Mouse (Mus musculus) thymus, postnatal 36 days (tissue): ENCODE measurements around the gene Ruvbl1.

Experiments used
- DNase-seq, 2 experiments: peaks; one replicate each; pipeline ENCODE4 v3.0.0; 2022; ENCODE audit warnings: mixed read lengths in 2 of 2

Gene Ruvbl1

GRCm38 (mm10) chr6:88465181-88465920 is at the start of gene Ruvbl1:
Ruvbl1 (plus strand) TSS chr6:88465409.
- peak; percentile 86 to 90 for DNase-seq

GRCm38 (mm10) chr6:88416130-88416758 is 49.0 kb upstream of the Ruvbl1 start:
- DNase-seq: no peak

- no peak for DNase-seq
These were observed 34.0 kb upstream of the Ruvbl1 start for GRCm38 (mm10) chr6:88431202-88431601.

- DNase-seq: no peak
These were observed 29.6 kb upstream of the Ruvbl1 start for GRCm38 (mm10) chr6:88435609-88436008.

- DNase-seq: no peak
These were observed 26.2 kb upstream of the Ruvbl1 start for GRCm38 (mm10) chr6:88439056-88439455.

- peak; percentile 54 to 64 for DNase-seq
These were observed 22.7 kb upstream of the Ruvbl1 start for GRCm38 (mm10) chr6:88442551-88442950.

- DNase-seq: no peak
These were observed 21.8 kb upstream of the Ruvbl1 start for GRCm38 (mm10) chr6:88443446-88443845.

GRCm38 (mm10) chr6:88444076-88444750 is 21.0 kb upstream of the Ruvbl1 start:
- DNase-seq: no peak

GRCm38 (mm10) chr6:88445661-88446060 is 19.5 kb upstream of the Ruvbl1 start:
- no peak for DNase-seq

GRCm38 (mm10) chr6:88446063-88447002 is 18.9 kb upstream of the Ruvbl1 start, which contains the start of gene Eefsec:
Eefsec (minus strand) TSS chr6:88446539.
- peak; percentile 87 to 89 for DNase-seq

- DNase-seq: no peak
These were observed 17.8 kb upstream of the Ruvbl1 start for GRCm38 (mm10) chr6:88447454-88447853.

- DNase-seq: no peak
These were observed 10.7 kb upstream of the Ruvbl1 start for GRCm38 (mm10) chr6:88454545-88454944.

- no peak for DNase-seq
These were observed 4.7 kb downstream of the Ruvbl1 start for GRCm38 (mm10) chr6:88469878-88470277.

- DNase-seq: no peak
These were observed 15.2 kb downstream of the Ruvbl1 start for GRCm38 (mm10) chr6:88480421-88480820.

- DNase-seq: no peak
These were observed 17.9 kb downstream of the Ruvbl1 start for GRCm38 (mm10) chr6:88483111-88483510.

GRCm38 (mm10) chr6:88483913-88484312 is 18.7 kb downstream of the Ruvbl1 start:
- no peak for DNase-seq

GRCm38 (mm10) chr6:88485378-88485777 is 20.2 kb downstream of the Ruvbl1 start:
- DNase-seq: no peak

- peak; percentile 60 to 64 for DNase-seq
These were observed 21.7 kb downstream of the Ruvbl1 start for GRCm38 (mm10) chr6:88486893-88487292.

- DNase-seq: no peak
These were observed 23.8 kb downstream of the Ruvbl1 start for GRCm38 (mm10) chr6:88489026-88489425.

- no peak for DNase-seq
These were observed 24.6 kb downstream of the Ruvbl1 start for GRCm38 (mm10) chr6:88489834-88490233.

GRCm38 (mm10) chr6:88490629-88491354 is 25.6 kb downstream of the Ruvbl1 start:
- DNase-seq: no peak

GRCm38 (mm10) chr6:88493712-88494111 is 28.5 kb downstream of the Ruvbl1 start:
- no peak for DNase-seq
